Mouse (Mus musculus): ENCODE results near the gene Arpp21. TPM values are rescaled to one million over a fixed set of nuclear protein-coding genes. Genes with fewer than 3 reads are reported as not detected.

Gene Arpp21
- polyA plus RNA-seq, 1 experiment from 2014 or later = 4.7 TPM

DNA sequence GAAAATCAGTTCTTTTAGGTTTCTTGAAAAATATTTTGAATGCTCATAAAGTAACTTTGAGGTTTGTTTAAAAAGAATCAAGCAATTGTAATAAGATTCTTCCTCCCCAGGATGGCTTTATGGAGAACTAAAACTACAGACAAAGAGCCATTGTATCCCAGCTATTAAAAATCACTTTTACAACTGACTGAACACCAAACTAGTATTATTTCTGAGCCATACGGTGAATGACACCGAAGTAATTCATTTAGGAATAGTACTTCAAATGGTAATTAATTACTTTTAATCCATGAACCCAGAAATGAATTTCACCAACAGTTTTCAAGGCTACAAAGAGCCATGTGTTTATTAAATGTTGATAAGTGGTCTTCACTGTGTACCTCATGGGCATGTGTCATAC lies 74.8 kb downstream of the Arpp21 start:
- WGBS = 81% methylated on average over 2 of the region's 2 CpGs
- no peaks in the 10 kb centered on the region for H3K4me1 ChIP-seq (ENCODE audit: control insufficient read depth, insufficient read depth, low read length)
- ATAC-seq (ENCODE audit: insufficient number of reproducible peaks, low FRiP score, low TSS enrichment, low read depth) = no peak
- H3K27me3 ChIP-seq (ENCODE audit: control insufficient read depth, insufficient read depth, low read length) = no peaks in the 10 kb centered on the region
- no peak overlapping the region for H3K27ac ChIP-seq (replicated peaks; ENCODE audit: low read depth, low read length)
- DNase-seq (ENCODE audit: low spot score) = no peak
- no peak overlapping the region for H3K4me3 ChIP-seq (ENCODE audit: low read depth, low read length)
- H3K36me3 ChIP-seq (ENCODE audit: control insufficient read depth, insufficient read depth, low read length) = no peaks in the 10 kb centered on the region
- no peaks in the 10 kb centered on the region for H3K9me3 ChIP-seq (ENCODE audit: control insufficient read depth, low read length)
- no peak overlapping the region for H3K9ac ChIP-seq (ENCODE audit: low read length)
- H3K4me2 ChIP-seq (ENCODE audit: low read depth, severe bottlenecking) = no peak overlapping the region

DNA sequence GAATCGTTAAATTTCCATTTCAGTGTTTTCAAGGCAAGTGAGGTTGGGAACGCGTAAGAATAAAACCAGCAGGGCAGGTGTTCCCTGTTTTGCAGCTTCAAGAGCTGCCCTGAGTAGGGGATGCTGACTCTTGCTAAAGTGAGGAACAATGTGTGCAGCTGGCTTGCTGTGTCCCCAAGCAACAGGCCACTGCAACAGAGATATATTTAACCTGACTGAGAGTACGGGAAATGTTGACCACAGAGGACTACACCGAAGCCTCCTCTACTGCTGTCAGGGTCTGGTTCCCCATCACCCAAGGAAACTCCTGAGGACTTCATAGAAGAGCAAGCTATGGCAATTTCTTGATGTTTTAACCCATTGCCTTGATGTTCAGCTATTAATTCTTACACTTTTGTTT lies 81.8 kb downstream of the Arpp21 start:
- H3K36me3 ChIP-seq (ENCODE audit: control insufficient read depth, insufficient read depth, low read length) = no peaks in the 10 kb centered on the region
- no peak overlapping the region for H3K4me2 ChIP-seq (ENCODE audit: low read depth, severe bottlenecking)
- H3K9ac ChIP-seq (ENCODE audit: low read length) = no peak overlapping the region
- ATAC-seq (ENCODE audit: insufficient number of reproducible peaks, low FRiP score, low TSS enrichment, low read depth) (no peak), DNase-seq (ENCODE audit: low spot score) (no peak)
- H3K27me3 ChIP-seq (ENCODE audit: control insufficient read depth, insufficient read depth, low read length) = no peaks in the 10 kb centered on the region
- no peak overlapping the region for H3K27ac ChIP-seq (replicated peaks; ENCODE audit: low read depth, low read length)
- H3K9me3 ChIP-seq (ENCODE audit: control insufficient read depth, low read length) = no peaks in the 10 kb centered on the region
- WGBS = 83% methylated on average over 5 of the region's 5 CpGs
- no peak overlapping the region for H3K4me3 ChIP-seq (ENCODE audit: low read depth, low read length)
- H3K4me1 ChIP-seq (ENCODE audit: control insufficient read depth, insufficient read depth, low read length) = no peaks in the 10 kb centered on the region

DNA sequence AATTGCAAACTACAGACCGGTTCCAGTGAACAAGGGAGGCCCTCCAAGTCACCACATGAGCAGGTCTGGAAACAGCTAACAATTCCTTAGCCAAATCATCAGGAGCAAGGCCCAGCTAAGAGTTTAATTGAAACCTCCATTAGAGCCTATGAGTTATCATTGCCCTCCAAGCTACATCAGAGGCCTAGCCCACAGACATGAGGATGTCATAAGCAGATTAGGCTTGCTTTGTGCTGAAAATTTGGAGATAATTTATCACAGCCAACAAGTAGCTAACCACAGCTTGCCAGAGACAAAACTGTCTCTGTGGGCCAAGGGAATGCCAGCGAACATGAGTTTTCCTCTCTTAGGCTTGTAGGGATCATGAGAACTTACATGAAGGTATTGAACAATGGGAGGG lies 83.0 kb downstream of the Arpp21 start:
- no peaks in the 10 kb centered on the region for H3K4me1 ChIP-seq (ENCODE audit: control insufficient read depth, insufficient read depth, low read length)
- H3K9me3 ChIP-seq (ENCODE audit: control insufficient read depth, low read length) = no peaks in the 10 kb centered on the region
- H3K36me3 ChIP-seq (ENCODE audit: control insufficient read depth, insufficient read depth, low read length) = no peaks in the 10 kb centered on the region
- H3K4me3 ChIP-seq (ENCODE audit: low read depth, low read length) = no peak overlapping the region
- no peak overlapping the region for H3K27ac ChIP-seq (replicated peaks; ENCODE audit: low read depth, low read length)
- no peak overlapping the region for H3K4me2 ChIP-seq (ENCODE audit: low read depth, severe bottlenecking)
- no peak for DNase-seq (ENCODE audit: low spot score)
- ATAC-seq (ENCODE audit: insufficient number of reproducible peaks, low FRiP score, low TSS enrichment, low read depth) = no peak
- WGBS = 98% methylated on average over 2 of the region's 2 CpGs
- no peaks in the 10 kb centered on the region for H3K27me3 ChIP-seq (ENCODE audit: control insufficient read depth, insufficient read depth, low read length)
- no peak overlapping the region for H3K9ac ChIP-seq (ENCODE audit: low read length)

DNA sequence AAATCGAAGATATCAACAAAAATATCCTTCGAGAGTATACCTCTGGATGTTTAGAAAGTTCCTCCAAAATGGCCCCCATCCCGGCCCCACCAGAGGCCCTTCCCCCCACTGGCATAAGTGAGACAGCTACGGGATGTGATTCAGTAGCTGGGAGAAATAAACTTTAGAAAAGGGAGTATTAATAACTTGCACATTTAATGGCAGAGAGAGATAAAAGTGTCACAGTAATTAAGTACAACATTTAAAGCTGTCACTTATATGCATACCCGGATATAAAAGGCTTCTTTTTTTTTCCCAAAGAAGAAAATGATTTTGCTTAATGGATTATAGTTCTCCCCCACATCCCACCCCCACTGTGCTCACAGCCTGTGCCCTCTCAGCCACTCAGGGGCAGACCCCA lies 84.6 kb downstream of the Arpp21 start:
- Histone ChIP-seq H3K4me1 (ENCODE audit: control insufficient read depth, insufficient read depth, low read length) (no peaks in the 10 kb centered on the region), H3K4me3 (ENCODE audit: low read depth, low read length) (no peak overlapping the region), H3K27ac (replicated peaks; ENCODE audit: low read depth, low read length) (no peak overlapping the region), H3K27me3 (ENCODE audit: control insufficient read depth, insufficient read depth, low read length) (no peaks in the 10 kb centered on the region), H3K36me3 (ENCODE audit: control insufficient read depth, insufficient read depth, low read length) (no peaks in the 10 kb centered on the region), H3K9ac (ENCODE audit: low read length) (no peak overlapping the region), H3K4me2 (ENCODE audit: low read depth, severe bottlenecking) (no peak overlapping the region), H3K9me3 (ENCODE audit: control insufficient read depth, low read length) (no peaks in the 10 kb centered on the region)
- no peak for ATAC-seq (ENCODE audit: insufficient number of reproducible peaks, low FRiP score, low TSS enrichment, low read depth)
- no peak for DNase-seq (ENCODE audit: low spot score)
- 78% methylated on average over 5 of the region's 5 CpGs for WGBS

DNA sequence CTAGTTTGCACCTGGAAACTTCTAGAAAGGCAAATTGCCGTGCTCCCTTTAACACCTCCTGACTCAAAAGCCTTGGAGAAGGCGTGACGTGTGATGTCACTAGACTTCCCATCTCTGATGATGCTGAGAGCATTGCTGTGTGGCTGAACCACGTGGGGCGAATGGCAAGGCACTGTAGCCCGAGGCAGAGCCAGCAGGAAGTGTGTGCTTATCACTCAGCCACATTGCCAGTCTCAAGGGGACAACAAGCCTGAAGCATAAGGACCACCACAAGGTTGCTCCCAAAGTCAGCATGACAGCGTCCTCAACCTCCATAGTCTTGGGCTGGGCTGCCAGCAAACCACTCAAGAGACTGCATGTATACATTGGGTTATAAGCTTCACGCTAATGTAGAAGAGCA lies 95.1 kb downstream of the Arpp21 start:
- DNase-seq (ENCODE audit: low spot score) = no peak
- H3K9ac ChIP-seq (ENCODE audit: low read length) = no peak overlapping the region
- 83% methylated on average over 8 of the region's 8 CpGs for WGBS
- no peaks in the 10 kb centered on the region for H3K9me3 ChIP-seq (ENCODE audit: control insufficient read depth, low read length)
- H3K4me3 ChIP-seq (ENCODE audit: low read depth, low read length) = no peak overlapping the region
- H3K4me1 ChIP-seq (ENCODE audit: control insufficient read depth, insufficient read depth, low read length) = no peaks in the 10 kb centered on the region
- no peak overlapping the region for H3K27ac ChIP-seq (replicated peaks; ENCODE audit: low read depth, low read length)
- H3K36me3 ChIP-seq (ENCODE audit: control insufficient read depth, insufficient read depth, low read length) = no peaks in the 10 kb centered on the region
- no peak for ATAC-seq (ENCODE audit: insufficient number of reproducible peaks, low FRiP score, low TSS enrichment, low read depth)
- no peak overlapping the region for H3K4me2 ChIP-seq (ENCODE audit: low read depth, severe bottlenecking)
- H3K27me3 ChIP-seq (ENCODE audit: control insufficient read depth, insufficient read depth, low read length) = no peaks in the 10 kb centered on the region

DNA sequence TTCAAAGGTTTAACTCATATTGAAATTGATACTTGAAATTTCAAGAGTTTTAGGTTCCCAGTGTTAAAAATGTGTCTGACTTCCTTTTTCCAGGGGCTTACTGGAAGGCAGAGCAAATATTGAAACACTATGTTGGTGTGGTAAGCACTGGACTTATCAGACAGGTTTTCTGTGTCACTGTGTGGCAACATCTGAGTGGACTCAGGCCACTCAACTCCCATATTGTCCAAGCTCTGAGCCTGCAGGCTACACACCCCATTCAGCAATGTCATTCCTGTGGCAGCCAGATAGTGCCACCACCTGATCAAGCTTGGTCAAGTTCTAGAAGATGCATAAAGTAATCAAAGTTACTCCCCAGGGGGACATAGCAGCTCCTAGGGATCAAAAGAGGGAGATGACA lies 97.9 kb downstream of the Arpp21 start:
- no peaks in the 10 kb centered on the region for H3K4me1 ChIP-seq (ENCODE audit: control insufficient read depth, insufficient read depth, low read length)
- H3K4me3 ChIP-seq (ENCODE audit: low read depth, low read length) = no peak overlapping the region

DNA sequence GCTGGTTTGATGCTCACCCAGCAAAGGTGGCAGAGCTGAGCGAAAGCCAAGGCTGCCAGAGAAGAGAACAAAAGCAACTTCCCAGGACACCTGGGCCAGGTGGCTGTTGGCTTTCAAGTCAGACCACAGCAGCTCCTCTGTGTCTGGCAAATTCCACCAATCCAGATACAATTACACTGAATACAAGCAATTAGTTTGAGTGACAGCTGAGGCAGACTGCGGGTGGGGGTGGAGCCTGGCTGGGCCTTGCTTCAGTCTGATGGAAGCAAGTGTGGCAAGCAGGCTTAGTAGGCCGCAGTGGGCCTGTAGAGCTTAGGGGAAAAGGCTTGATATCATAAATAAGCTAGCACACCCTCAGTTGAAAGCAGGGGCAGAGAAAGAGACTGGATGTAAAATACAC lies 104.9 kb downstream of the Arpp21 start:
- H3K4me2 ChIP-seq (ENCODE audit: low read depth, severe bottlenecking) = no peak overlapping the region
- no peak overlapping the region for H3K4me3 ChIP-seq (ENCODE audit: low read depth, low read length)
- no peaks in the 10 kb centered on the region for H3K9me3 ChIP-seq (ENCODE audit: control insufficient read depth, low read length)
- ATAC-seq (ENCODE audit: insufficient number of reproducible peaks, low FRiP score, low TSS enrichment, low read depth) (no peak), DNase-seq (ENCODE audit: low spot score) (peak; percentile 48)
- no peak overlapping the region for H3K27ac ChIP-seq (replicated peaks; ENCODE audit: low read depth, low read length)
- H3K4me1 ChIP-seq (ENCODE audit: control insufficient read depth, insufficient read depth, low read length) = no peaks in the 10 kb centered on the region
- no peaks in the 10 kb centered on the region for H3K36me3 ChIP-seq (ENCODE audit: control insufficient read depth, insufficient read depth, low read length)
- H3K27me3 ChIP-seq (ENCODE audit: control insufficient read depth, insufficient read depth, low read length) = no peaks in the 10 kb centered on the region
- H3K9ac ChIP-seq (ENCODE audit: low read length) = no peak overlapping the region
- 52% methylated on average over 3 of the region's 3 CpGs for WGBS

More for the DNA sequence above, 97.9 kb downstream of the Arpp21 start:
- Histone ChIP-seq H3K9me3 (ENCODE audit: control insufficient read depth, low read length) (no peaks in the 10 kb centered on the region), H3K36me3 (ENCODE audit: control insufficient read depth, insufficient read depth, low read length) (no peaks in the 10 kb centered on the region), H3K27me3 (ENCODE audit: control insufficient read depth, insufficient read depth, low read length) (no peaks in the 10 kb centered on the region), H3K4me2 (ENCODE audit: low read depth, severe bottlenecking) (no peak overlapping the region), H3K9ac (ENCODE audit: low read length) (no peak overlapping the region), H3K27ac (replicated peaks; ENCODE audit: low read depth, low read length) (no peak overlapping the region)
- DNase-seq (ENCODE audit: low spot score) (no peak), ATAC-seq (ENCODE audit: insufficient number of reproducible peaks, low FRiP score, low TSS enrichment, low read depth) (no peak)

DNA sequence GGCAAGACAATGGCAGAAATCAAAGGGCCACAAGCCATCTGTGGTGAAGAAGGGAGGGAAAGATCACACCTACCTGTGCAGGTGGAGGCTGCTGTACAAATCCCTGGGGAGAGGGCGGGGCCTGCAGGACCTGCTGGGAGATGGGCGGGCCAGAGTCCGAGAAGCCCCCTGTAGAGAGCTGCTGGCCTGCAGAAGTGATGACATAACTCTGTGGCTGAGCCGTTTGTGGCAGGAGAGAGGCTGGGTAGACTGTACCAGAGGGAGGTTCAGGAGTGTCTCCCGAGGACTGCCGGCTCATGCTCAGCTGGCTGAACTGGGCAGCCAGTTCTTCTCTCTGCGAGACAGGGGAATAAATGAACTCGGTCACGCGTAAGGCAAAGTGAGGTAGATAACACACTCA lies 111.1 kb downstream of the Arpp21 start:
- no peaks in the 10 kb centered on the region for H3K27me3 ChIP-seq (ENCODE audit: control insufficient read depth, insufficient read depth, low read length)
- ATAC-seq (ENCODE audit: insufficient number of reproducible peaks, low FRiP score, low TSS enrichment, low read depth) (no peak), DNase-seq (ENCODE audit: low spot score) (no peak)
- 40% methylated on average over 10 of the region's 10 CpGs for WGBS
- no peak overlapping the region for H3K4me2 ChIP-seq (ENCODE audit: low read depth, severe bottlenecking)
- H3K9ac ChIP-seq (ENCODE audit: low read length) = no peak overlapping the region
- H3K27ac ChIP-seq (replicated peaks; ENCODE audit: low read depth, low read length) = no peak overlapping the region
- no peak overlapping the region for H3K4me3 ChIP-seq (ENCODE audit: low read depth, low read length)
- H3K36me3 ChIP-seq (ENCODE audit: control insufficient read depth, insufficient read depth, low read length) = no peaks in the 10 kb centered on the region
- H3K4me1 ChIP-seq (ENCODE audit: control insufficient read depth, insufficient read depth, low read length) = no peaks in the 10 kb centered on the region
- no peaks in the 10 kb centered on the region for H3K9me3 ChIP-seq (ENCODE audit: control insufficient read depth, low read length)

DNA sequence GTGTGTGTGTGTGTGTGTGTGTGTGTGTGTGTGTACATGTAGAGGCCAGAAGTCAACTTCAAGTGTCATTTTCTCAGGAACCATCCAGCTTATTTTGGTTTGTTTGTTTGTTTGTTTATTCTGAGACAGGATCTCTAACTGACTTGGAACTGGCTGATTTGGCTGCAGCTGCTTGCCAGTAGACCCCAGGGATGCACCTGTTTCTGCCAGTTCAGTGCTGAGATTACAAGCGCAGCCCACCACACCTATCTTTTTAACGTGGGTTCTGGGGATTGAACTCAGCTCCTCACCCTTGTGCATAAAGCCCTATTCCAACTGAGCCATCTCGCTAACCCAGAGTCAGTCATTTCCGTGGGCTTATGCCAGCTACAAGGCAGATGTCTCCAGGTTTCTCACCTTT lies 111.6 kb downstream of the Arpp21 start:
- Histone ChIP-seq H3K4me2 (ENCODE audit: low read depth, severe bottlenecking) (no peak overlapping the region), H3K9me3 (ENCODE audit: control insufficient read depth, low read length) (no peaks in the 10 kb centered on the region), H3K9ac (ENCODE audit: low read length) (no peak overlapping the region), H3K27me3 (ENCODE audit: control insufficient read depth, insufficient read depth, low read length) (0 out of 2 replicates have a peak, but pooled peaks cover 2% of the 10 kb centered on the region), H3K4me3 (ENCODE audit: low read depth, low read length) (no peak overlapping the region), H3K36me3 (ENCODE audit: control insufficient read depth, insufficient read depth, low read length) (no peaks in the 10 kb centered on the region), H3K27ac (replicated peaks; ENCODE audit: low read depth, low read length) (no peak overlapping the region), H3K4me1 (ENCODE audit: control insufficient read depth, insufficient read depth, low read length) (no peaks in the 10 kb centered on the region)
- WGBS = 60% methylated on average over 4 of the region's 4 CpGs
- no peak for DNase-seq (ENCODE audit: low spot score)
- no peak for ATAC-seq (ENCODE audit: insufficient number of reproducible peaks, low FRiP score, low TSS enrichment, low read depth)
